Mouse (Mus musculus): ENCODE results near the gene Tmem211. TPM values are rescaled to one million over a fixed set of nuclear protein-coding genes. Genes with fewer than 3 reads are reported as not detected.

Tmem211 gene
- total RNA-seq, 2 experiments from 2014 or later = not detected

DNA sequence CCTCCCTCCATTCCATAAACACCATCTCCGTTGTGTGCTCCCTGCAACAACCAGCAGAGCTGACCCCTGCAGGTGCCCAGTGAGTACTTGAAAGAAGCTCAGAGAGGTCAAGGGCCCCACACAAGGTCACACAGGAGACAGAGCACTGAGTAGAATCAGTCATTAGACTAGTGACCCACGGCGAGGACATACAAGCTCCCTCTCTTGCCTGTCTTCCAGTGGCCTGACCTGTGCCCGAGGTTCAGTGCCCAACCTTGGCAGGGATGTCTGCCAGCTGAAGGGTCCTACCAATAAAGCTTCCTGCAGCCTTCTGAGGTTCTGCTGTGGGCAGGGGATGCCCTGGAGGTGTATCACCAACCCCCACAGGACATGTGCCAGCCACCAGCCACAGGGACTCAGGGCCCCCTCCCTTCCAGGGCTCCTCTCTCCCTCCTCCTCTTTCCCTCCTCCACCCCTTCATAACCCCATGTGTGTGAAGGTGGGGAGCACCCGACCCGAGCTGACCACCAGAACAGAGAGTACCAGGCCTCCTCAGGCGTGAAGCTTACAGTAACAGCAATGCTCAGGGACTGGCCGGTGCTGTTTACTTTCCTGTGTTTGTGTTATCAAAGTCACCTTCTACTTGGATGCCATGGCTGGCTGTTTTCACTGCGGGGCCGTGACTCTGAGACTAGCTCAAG, 14.4 kb upstream of the Tmem211 start:
- ATAC-seq (ENCODE audit: poor library complexity, severe bottlenecking) = no peak

- no peak for ATAC-seq (ENCODE audit: poor library complexity, severe bottlenecking)
These were observed 12.7 kb upstream of the Tmem211 start for GRCm38 (mm10) chr5:113214041-113214440.

DNA sequence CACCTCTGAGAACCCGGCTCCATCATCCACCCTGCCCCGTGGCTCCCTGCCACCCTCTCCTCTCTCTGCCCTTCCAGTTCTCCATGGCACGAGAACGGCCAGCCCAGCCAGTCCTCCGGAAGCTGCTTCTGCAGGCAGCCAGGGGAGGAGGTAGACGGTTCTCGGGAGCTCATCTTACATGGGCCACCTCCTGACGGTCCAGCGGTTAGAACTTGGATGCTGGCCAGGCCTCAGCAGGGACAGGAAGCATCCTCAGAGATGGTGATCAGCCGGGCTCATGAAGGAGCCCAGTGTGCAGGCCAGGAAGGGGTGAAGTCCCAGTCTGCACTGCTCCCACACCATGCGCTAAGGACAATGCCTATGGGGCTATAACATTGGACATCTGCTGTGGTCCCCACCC, 12.3 kb upstream of the Tmem211 start:
- ATAC-seq (ENCODE audit: poor library complexity, severe bottlenecking) = no peak

GRCm38 (mm10) chr5:113215610-113216011, 11.1 kb upstream of the Tmem211 start:
- ATAC-seq (ENCODE audit: poor library complexity, severe bottlenecking) = no peak

DNA sequence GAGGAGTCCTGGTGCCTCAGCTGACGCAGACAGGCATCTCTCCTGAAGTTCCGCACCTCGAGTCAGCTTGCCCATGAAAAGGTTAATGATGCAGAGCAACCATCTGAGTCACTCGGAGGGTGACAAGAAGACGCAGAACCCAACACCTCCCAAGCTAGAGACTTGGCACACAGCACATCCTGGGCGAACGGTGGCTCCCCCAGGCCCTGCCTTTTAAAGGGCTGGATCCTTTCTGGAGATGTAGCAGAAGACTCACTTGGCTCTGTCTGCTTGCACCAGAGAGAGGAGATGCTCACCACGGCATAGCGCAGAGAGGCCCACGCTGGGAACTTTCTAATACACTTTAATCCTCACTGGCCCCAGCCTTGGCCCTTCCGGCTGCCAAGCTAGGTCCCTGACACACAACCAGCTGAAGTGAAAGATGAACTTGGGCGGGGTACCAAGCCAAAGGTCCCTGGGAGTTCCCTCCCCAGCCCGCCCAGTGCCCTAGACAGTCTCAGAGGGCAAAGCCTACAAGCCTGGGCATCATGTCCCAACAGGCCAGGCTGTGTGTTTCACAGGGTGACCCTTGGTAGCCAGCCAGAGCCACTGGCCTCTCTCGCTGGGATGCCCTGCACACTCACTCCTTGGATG, 10.3 kb upstream of the Tmem211 start:
- ATAC-seq (ENCODE audit: poor library complexity, severe bottlenecking) = no peak

- ATAC-seq (ENCODE audit: poor library complexity, severe bottlenecking) = no peak
These were observed 9.6 kb upstream of the Tmem211 start for GRCm38 (mm10) chr5:113217076-113217475.

GRCm38 (mm10) chr5:113218617-113219235, 8.0 kb upstream of the Tmem211 start:
- no peak for ATAC-seq (ENCODE audit: poor library complexity, severe bottlenecking)

DNA sequence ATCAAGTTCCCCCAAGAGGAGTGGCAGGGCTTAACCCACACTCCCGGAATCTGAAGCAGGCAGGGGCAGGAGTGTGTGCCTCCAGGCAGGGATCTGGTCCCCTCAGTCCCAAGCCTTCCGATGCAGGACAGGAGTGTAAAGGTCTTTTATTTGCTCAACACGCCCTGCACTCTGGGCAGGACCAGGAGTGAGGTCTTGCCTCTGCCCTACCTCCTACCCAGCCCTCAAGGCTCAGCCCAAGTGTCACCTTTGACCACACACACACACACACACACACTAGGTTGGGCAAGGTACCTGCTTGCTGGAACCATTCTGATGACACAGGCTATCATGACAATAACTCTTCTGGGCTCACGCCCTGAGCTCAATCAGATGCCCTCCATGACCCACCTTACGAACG, 7.3 kb upstream of the Tmem211 start:
- no peak for ATAC-seq (ENCODE audit: poor library complexity, severe bottlenecking)

GRCm38 (mm10) chr5:113219876-113220275, 6.8 kb upstream of the Tmem211 start:
- no peak for ATAC-seq (ENCODE audit: poor library complexity, severe bottlenecking)

GRCm38 (mm10) chr5:113220383-113221146, 6.1 kb upstream of the Tmem211 start:
- ATAC-seq (ENCODE audit: poor library complexity, severe bottlenecking) = no peak

DNA sequence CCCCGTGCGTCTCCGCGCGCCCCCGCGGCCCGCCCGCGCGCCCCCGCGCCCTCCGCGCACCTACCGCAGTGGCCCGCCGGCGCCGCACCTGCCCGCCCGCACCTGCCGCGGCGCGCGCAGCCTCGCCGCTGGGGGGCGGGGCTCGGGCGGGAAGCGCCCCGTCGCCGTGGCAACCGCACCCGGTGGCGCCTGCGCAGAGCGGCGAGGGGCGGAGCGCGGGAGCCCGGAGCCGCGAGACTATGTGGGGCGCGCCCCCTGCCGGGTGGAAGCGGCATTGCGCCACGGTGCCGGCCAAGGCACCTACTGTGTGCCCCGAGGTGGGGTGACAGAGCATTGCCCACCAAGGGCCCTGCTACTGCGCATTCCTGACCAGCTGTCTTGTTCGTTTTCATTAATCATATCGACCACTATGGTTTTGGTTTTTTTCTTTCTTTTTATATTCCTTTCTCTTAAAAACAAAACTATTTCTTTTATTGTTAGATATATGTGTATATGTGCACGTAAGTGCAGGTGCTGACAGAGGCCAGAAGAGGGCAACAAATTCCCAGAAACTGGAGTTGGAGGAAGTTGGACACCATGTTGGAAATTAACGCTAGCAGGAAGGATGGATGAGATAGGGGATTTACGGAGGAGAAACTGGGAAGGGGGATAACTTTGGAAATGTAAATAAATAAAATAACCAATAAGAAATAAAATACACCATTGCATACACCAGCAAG, 5.4 kb upstream of the Tmem211 start, which contains the start of gene 2900026A02Rik:
Gene 2900026A02Rik, minus strand, starts transcription at position 90 of the 719 bp plus-strand sequence.
- ATAC-seq (ENCODE audit: poor library complexity, severe bottlenecking) = peak; percentile 41; the same call in 1 of the 2 replicates

- no peak for ATAC-seq (ENCODE audit: poor library complexity, severe bottlenecking)
These were observed 2.8 kb upstream of the Tmem211 start for GRCm38 (mm10) chr5:113223888-113224287.

DNA sequence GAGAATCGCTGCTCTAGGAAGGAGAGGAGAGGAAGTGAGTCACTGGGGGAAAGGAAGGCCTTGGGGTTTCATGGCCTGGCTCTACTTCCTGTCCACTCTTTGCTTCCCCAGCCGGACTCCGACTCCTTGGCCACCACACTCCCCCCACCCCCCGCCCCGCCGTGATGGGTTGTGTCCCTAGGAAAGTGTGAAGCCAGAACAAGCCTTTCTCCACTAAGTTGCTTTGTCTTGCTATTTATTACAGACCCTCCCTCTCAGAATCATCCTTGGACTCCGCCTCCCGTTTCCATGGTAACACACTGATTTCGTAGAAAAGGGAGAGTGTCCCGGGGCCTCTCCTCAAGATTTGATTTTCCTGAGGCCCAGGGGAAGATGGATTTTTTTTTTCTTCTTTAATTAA, 1.4 kb upstream of the Tmem211 start:
- ATAC-seq (ENCODE audit: poor library complexity, severe bottlenecking) = peak; percentile 43; the same call in 1 of the 2 replicates

GRCm38 (mm10) chr5:113225686-113226435, 848 bp upstream of the Tmem211 start:
- no peak for ATAC-seq (ENCODE audit: poor library complexity, severe bottlenecking)

- no peak for ATAC-seq (ENCODE audit: poor library complexity, severe bottlenecking)
These were observed 3.5 kb downstream of the Tmem211 start for GRCm38 (mm10) chr5:113230196-113230595.

GRCm38 (mm10) chr5:113249263-113249930, 22.7 kb downstream of the Tmem211 start:
- ATAC-seq (ENCODE audit: poor library complexity, severe bottlenecking) = no peak

DNA sequence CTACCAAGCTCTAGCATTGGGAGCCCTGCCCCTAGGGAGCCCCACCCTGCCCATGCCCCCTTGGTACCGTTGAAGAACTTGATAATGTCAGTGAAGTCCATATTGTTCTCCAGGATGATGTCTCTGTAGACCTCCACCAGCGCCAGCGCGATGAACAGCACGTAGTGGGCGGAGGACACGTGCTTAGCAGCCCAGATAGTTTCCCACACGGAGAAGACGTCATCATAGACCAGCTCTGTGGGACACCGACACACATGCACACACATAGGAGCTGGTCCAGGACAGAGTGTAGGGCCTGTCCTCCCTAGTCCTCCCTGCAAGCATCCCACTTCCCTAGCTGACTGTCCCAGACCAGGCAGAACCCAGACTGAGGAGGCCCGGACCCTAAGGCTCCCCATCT, 24.1 kb downstream of the Tmem211 start:
- no peak for ATAC-seq (ENCODE audit: poor library complexity, severe bottlenecking)

GRCm38 (mm10) chr5:113265637-113266036, 38.9 kb downstream of the Tmem211 start:
- no peak for ATAC-seq (ENCODE audit: poor library complexity, severe bottlenecking)

GRCm38 (mm10) chr5:113268246-113268645, 41.5 kb downstream of the Tmem211 start:
- ATAC-seq (ENCODE audit: poor library complexity, severe bottlenecking) = no peak
